Mouse (Mus musculus) C2C12 (cell line): ENCODE data around the gene Gm8660. TPM values are rescaled to one million over a fixed set of nuclear protein-coding genes. Genes with fewer than 3 reads are reported as not detected.
"Not testable (repeated sequence)": the region's sequence is repeated elsewhere in the genome, so short reads cannot be mapped to it uniquely, and the experiment has no call there.

Experiments used
- H3K27me3 ChIP-seq: one replicate; pipeline ENCODE4 v1.6.1; 2011; ENCODE audit not compliant: control insufficient read depth, insufficient read depth, insufficient read length
- H3K36me3 ChIP-seq: one replicate; pipeline ENCODE4 v1.6.1; 2011; ENCODE audit not compliant: control insufficient read depth, insufficient read depth
- H3K4me3 ChIP-seq: one replicate; pipeline ENCODE4 v1.5.1; 2011; ENCODE audit warnings: mild to moderate bottlenecking, control low read depth; ENCODE audit not compliant: poor library complexity, insufficient read depth, severe bottlenecking
- H3K79me2 ChIP-seq: one replicate; pipeline ENCODE4 v1.6.1; 2011; ENCODE audit not compliant: control insufficient read depth, insufficient read depth
- H3K79me3 ChIP-seq: one replicate; pipeline ENCODE4 v1.6.1; 2011; ENCODE audit warnings: low read depth, control low read depth
- H3ac ChIP-seq: one replicate; pipeline ENCODE3; 2011; ENCODE audit warnings: low read depth; ENCODE audit not compliant: control insufficient read depth, insufficient read length
- long read RNA-seq, 2 experiments: library from polyadenylated mRNA; unstranded; transcript quantifications; one replicate each; pipeline ENCODE4 v2.0.0; 2019 to 2020
- polyA plus RNA-seq: library from polyadenylated mRNA; unstranded; fragments of >200 nt; fragmentation: generic; extraction: Trizol; gene quantifications from one replicate; pipeline ENCODE4 v1.2.1, GENCODE M21; 2012; ENCODE audit warnings: missing spikeins

The Gm8660 gene
- not detected for polyA plus RNA-seq
- long read RNA-seq, experiment 1, result 0 reads
- long read RNA-seq, experiment 2, result 0 reads

DNA sequence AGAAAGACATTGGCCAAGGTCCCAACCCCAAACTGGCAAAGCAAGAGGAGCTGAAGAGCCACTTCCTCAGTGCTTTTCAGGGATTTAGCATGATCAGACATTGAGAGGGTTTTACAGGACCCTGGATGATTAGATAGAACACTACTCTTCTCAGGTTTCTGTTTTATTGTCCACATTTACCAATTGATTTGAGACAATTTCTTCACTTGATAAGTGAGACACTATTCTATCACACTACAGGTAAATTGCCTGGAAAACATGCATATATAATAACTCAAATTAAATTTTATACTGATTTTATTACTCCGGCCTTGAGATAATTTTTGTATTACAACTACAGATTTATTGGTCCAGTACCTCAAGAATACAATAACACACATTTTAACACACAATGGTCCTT lies at the start of gene Gm8660:
Gene Gm8660, minus strand, starts transcription at position 101 of the 400 bp plus-strand sequence.
- H3K4me3 ChIP-seq, H3ac ChIP-seq, H3K27me3 ChIP-seq, H3K36me3 ChIP-seq, H3K79me2 ChIP-seq, H3K79me3 ChIP-seq: not testable (repeated sequence)

DNA sequence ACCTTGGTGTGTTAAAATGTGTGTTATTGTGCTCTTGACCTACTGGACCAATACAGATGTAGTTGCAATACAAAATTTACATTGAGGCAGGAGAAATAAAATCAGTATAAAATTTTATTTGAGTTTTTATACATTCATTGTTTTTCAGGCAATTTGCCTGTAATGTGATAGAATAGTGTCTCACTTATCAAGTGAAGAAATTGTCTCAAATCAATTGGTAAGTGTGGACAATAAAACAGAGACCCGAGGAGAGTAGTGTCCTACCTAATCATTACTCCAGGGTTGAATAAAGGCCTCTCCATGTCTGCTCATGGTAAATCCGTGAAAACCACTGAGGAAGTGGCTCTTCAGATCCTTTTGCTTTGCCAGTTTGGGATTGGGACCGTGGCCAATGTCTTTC lies 42.4 kb upstream of the Gm8660 start, which contains the start of gene Vmn1r148:
Gene Vmn1r148, plus strand, starts transcription at position 301 of the 400 bp plus-strand sequence.
- H3K79me2 ChIP-seq, H3K4me3 ChIP-seq, H3K79me3 ChIP-seq, H3K27me3 ChIP-seq, H3K36me3 ChIP-seq, H3ac ChIP-seq: not testable (repeated sequence)

- H3K79me2 ChIP-seq, H3K79me3 ChIP-seq, H3ac ChIP-seq, H3K27me3 ChIP-seq, H3K4me3 ChIP-seq, H3K36me3 ChIP-seq: not testable (repeated sequence)
These were observed 41.2 kb downstream of the Gm8660 start, which contains the start of gene Gm4187 for GRCm38 (mm10) chr7:22329617-22330016. Gene Gm4187, minus strand, starts transcription at chr7:22329717.

Other genes with a start within 250 kb of the Gm8660 start
- not detected for gene Gm10666, start 236.3 kb downstream of the Gm8660 start, polyA plus RNA-seq
- gene Vmn1r142, start 207.0 kb downstream of the Gm8660 start, polyA plus RNA-seq, result not detected
- not detected for gene Vmn1r143, start 181.7 kb downstream of the Gm8660 start, polyA plus RNA-seq
- gene Gm8653, start 169.8 kb downstream of the Gm8660 start, polyA plus RNA-seq, result not detected
- gene Gm8453, start 141.6 kb downstream of the Gm8660 start, polyA plus RNA-seq, result not detected
- gene Gm4187, start 41.3 kb downstream of the Gm8660 start, polyA plus RNA-seq, result not detected
- gene Vmn1r148, start 42.5 kb upstream of the Gm8660 start, polyA plus RNA-seq, result not detected
- gene Vmn1r149, start 67.2 kb upstream of the Gm8660 start, polyA plus RNA-seq, result not detected
- gene Gm10665, start 93.0 kb upstream of the Gm8660 start, polyA plus RNA-seq, result not detected
- gene Vmn1r151, start 128.6 kb upstream of the Gm8660 start, polyA plus RNA-seq, result not detected
- gene Vmn1r152, start 151.9 kb upstream of the Gm8660 start, polyA plus RNA-seq, result not detected
- not detected for gene Gm8677, start 163.8 kb upstream of the Gm8660 start, polyA plus RNA-seq
- gene Gm4201, start 194.3 kb upstream of the Gm8660 start, polyA plus RNA-seq, result not detected
- gene Gm4565, start 217.1 kb upstream of the Gm8660 start, polyA plus RNA-seq, result not detected